Mouse (Mus musculus) lung, postnatal 0 days (tissue): Measurements from ENCODE around the gene Camk2n1.

Experiments
- CTCF ChIP-seq: IDR thresholded peaks from 2 replicates; pipeline ENCODE4 v1.5.1; 2016; ENCODE audit warnings: antibody characterized with exemption, mild to moderate bottlenecking
- EP300 ChIP-seq: IDR thresholded peaks from 2 replicates; pipeline ENCODE4 v1.6.1; 2016; ENCODE audit warnings: antibody characterized with exemption, mild to moderate bottlenecking, control low read depth

DNA sequence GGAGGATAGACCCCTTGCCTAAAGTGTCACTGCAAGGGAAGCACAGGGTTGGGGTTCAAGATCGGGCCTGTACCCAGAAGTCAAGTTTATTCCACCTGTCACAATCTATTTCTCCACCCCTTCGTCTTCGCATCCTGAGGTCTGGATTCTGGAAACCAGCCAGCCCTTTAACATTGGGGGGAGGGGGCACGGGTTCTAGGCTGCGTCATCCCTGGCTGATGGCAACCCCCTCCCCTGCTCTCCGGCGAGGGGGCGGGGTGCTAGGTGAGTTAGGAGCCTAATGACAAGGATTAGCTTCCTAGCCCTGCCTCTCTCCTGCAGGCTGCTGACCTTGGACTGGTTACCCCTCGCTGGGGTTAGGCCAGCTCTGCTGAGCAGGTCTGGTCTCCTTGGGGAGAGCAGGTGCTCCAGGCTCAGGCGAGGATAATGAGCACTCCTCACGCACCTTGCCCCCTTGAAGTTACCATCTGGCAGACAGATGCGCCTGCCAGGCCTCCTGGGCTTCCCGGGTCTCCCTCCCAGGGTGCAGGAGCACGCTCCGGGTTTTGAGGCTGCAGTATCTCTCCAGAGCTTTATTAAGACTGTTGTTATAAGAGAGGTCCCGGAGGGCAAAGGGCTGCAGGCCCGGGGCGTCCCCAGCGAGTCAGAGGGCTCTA is 889 bp upstream of the Camk2n1 start:
- no peak for TF ChIP-seq EP300
- TF ChIP-seq CTCF, result no peak
